Mouse (Mus musculus) adrenal gland, postnatal 4 days (tissue): ENCODE data around the gene Gm10681. TPM values are rescaled to one million over a fixed set of nuclear protein-coding genes. Genes with fewer than 3 reads are reported as not detected.
"Not testable (repeated sequence)": the region's sequence is repeated elsewhere in the genome, so short reads cannot be mapped to it uniquely, and the experiment has no call there.

Experiments used
- DNase-seq, 2 experiments: peaks; one replicate each; pipeline ENCODE4 v3.0.0; 2021 to 2022; ENCODE audit warnings: low spot score in 2 of 2, mixed read lengths in 2 of 2
- total RNA-seq, 2 experiments: library from RNA; stranded (reverse); gene quantifications; 2 replicates each; pipeline ENCODE4 v1.2.3; 2021

The Gm10681 gene
- total RNA-seq, 2 experiments from 2014 or later: 1.9 to 18.9 TPM

GRCm38 (mm10) chr3:98522779-98523178 is 65.8 kb downstream of the Gm10681 start:
- DNase-seq: not testable (repeated sequence)

GRCm38 (mm10) chr3:98510414-98510813 is 78.2 kb downstream of the Gm10681 start, which contains the start of gene Hsd3b4:
Gene Hsd3b4 (minus strand): TSS chr3:98510514.
- not testable (repeated sequence) for DNase-seq

DNA sequence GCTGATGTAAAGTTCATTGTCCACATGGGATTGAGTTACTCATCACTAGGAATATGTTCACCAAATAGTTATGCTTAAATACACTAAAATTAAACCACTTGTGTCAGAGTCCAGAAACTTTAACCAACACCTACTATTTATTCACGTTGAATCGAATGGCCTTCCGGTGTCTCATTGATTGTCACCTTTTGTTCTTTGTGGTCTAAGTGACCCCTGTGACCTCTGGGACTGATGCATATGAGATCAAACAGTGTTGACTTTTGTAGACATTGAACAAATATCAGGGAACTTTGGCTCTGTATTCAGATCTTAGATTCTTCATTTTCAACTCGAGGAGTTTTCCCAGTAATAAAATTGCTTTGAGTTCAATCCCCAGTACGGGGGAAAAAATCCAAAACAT is 81.4 kb downstream of the Gm10681 start:
- not testable (repeated sequence) for DNase-seq

Other genes starting within 250 kb of the Gm10681 start
- 10 to 100 TPM; 52.0 to 79.6 TPM for gene Phgdh, start 248.8 kb downstream of the Gm10681 start, total RNA-seq
- gene Zfp697, start 206.3 kb downstream of the Gm10681 start, total RNA-seq: 1 to 10 TPM; 5.6 to 9.4 TPM
- 10 to 100 TPM in 1 of 2 experiments, not detected in 1; 12.2 TPM for gene Gm4450, start 131.7 kb downstream of the Gm10681 start, total RNA-seq
- gene Hsd3b4, start 78.3 kb downstream of the Gm10681 start, total RNA-seq: 1 to 10 TPM in 1 of 2 experiments, not detected in 1; 1.1 TPM
- gene Hsd3b5, start 41.4 kb upstream of the Gm10681 start, total RNA-seq: 1 to 10 TPM in 1 of 2 experiments, under 1 TPM in 1; 0.20 to 4.8 TPM
- gene Hsd3b2, start 135.7 kb upstream of the Gm10681 start, total RNA-seq: 1 to 10 TPM; 1.0 TPM
- gene Hsd3b3, start 174.3 kb upstream of the Gm10681 start, total RNA-seq: 10 to 100 TPM in 1 of 2 experiments, 1 to 10 TPM in 1; 1.2 to 15.3 TPM
- 10 to 100 TPM; 44.4 to 46.4 TPM for gene Hsd3b6, start 225.6 kb upstream of the Gm10681 start, total RNA-seq